ENCODE assay signal across 8 mouse cellular contexts in the genomic region with DNA sequence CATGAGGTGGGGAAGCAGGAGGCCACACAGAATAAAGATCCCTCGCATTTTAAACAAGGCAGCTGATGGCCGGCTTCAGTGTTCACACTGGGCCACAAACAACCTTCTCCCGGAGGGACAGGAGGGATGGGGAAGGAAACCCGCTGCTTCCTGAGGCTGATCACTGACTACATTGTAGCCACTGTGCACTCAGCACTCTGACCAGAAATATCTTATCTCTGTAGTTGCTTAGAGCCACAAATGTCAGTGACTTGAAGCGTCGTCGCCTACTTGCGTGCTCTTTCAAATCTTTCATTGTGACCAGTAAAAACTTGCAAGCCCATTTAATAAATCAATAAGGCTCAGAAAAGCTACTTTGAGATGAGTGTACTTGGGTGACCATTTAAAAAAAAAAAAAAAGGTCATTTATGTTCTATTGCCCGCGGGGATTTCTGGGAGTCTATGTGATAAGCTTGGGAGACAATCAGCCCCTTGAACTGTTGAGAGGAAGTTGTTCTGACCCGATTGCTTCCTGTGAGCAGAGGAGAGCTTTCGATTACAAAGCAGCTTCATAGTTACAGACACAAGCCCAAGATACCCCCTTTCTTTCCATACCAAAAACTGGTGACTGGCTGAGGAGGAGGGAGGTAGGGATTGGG. TPM values are rescaled to one million over a fixed set of nuclear protein-coding genes. Genes with fewer than 3 reads are reported as not detected.
DNase-seq lines count a peak whose midpoint lies in the region; ATAC-seq and TF ChIP-seq lines count a peak whose summit lies in the region.

No protein-coding gene starts in this region.

- no peaks in the 10 kb centered on the region for H3K36me3 ChIP-seq in heart, embryonic 12.5 days
- H3K36me3 ChIP-seq in liver, embryonic 11.5 days (ENCODE audit: control insufficient read depth, insufficient read depth, low read length), result no peaks in the 10 kb centered on the region

- peak overlapping the region; percentile 27 for H3K27ac ChIP-seq in heart, embryonic 12.5 days (ENCODE audit: poor library complexity, severe bottlenecking)
- H3K27ac ChIP-seq in liver, embryonic 11.5 days (ENCODE audit: low read depth, low read length), result peak overlapping the region; percentile 13; the same call in 1 of the 2 replicates
- no peak overlapping the region for H3K27ac ChIP-seq in cerebellum, adult 2 months (ENCODE audit: insufficient read depth, low read length)

- H3K9ac ChIP-seq in heart, embryonic 12.5 days, result no peak overlapping the region
- H3K9ac ChIP-seq in liver, embryonic 11.5 days (ENCODE audit: low read depth, low read length), result no peak overlapping the region

- WGBS in heart, embryonic 12.5 days, result 5% methylated on average over 12 of the region's 12 CpGs
- 21% methylated on average over 12 of the region's 12 CpGs for WGBS in liver, embryonic 11.5 days
- WGBS in cerebellum, adult 2 months, result 59% methylated on average over 12 of the region's 12 CpGs

- H3K4me1 ChIP-seq in heart, embryonic 12.5 days (replicated peaks), result peaks cover 28% of the 10 kb centered on the region
- peaks cover 5% of the 10 kb centered on the region for H3K4me1 ChIP-seq in liver, embryonic 11.5 days (replicated peaks; ENCODE audit: control insufficient read depth, insufficient read depth, low read length)
- no peaks in the 10 kb centered on the region for H3K4me1 ChIP-seq in cerebellum, adult 2 months (ENCODE audit: control insufficient read depth, insufficient read depth, low read length)

- TF ChIP-seq CTCF in cerebellum, adult 2 months (IDR thresholded peaks at IDR 0.05; ENCODE audit: borderline replicate concordance, insufficient read depth, low read depth, low read length), result no peak

- ATAC-seq in heart, embryonic 12.5 days (ENCODE audit: insufficient number of reproducible peaks, low FRiP score), result peak; percentile 59; the same call in 1 of the 2 replicates
- no peak for ATAC-seq in liver, embryonic 11.5 days (replicated peaks; ENCODE audit: low FRiP score)
- peak; percentile 26 for ATAC-seq in granulocyte monocyte progenitor cell, adult 5-6 weeks (replicated peaks; ENCODE audit: poor library complexity, severe bottlenecking)

- H3K9me3 ChIP-seq in heart, embryonic 12.5 days (replicated peaks), result no peaks in the 10 kb centered on the region
- no peaks in the 10 kb centered on the region for H3K9me3 ChIP-seq in liver, embryonic 11.5 days (ENCODE audit: control insufficient read depth, low read length)

- peaks cover 12% of the 10 kb centered on the region for H3K27me3 ChIP-seq in heart, embryonic 12.5 days (replicated peaks)
- peaks cover 40% of the 10 kb centered on the region for H3K27me3 ChIP-seq in liver, embryonic 11.5 days (replicated peaks; ENCODE audit: control insufficient read depth, insufficient read depth, low read length)
- H3K27me3 ChIP-seq in cerebellum, adult 2 months (ENCODE audit: control insufficient read depth, insufficient read depth, low read length), result no peaks in the 10 kb centered on the region

- no peak for TF ChIP-seq POLR2A in cerebellum, adult 2 months (IDR thresholded peaks at IDR 0.05; ENCODE audit: borderline replicate concordance, insufficient read depth, low read length)

- H3K4me3 ChIP-seq in heart, embryonic 12.5 days, result no peak overlapping the region
- H3K4me3 ChIP-seq in liver, embryonic 11.5 days (ENCODE audit: low read depth, low read length), result no peak overlapping the region
- H3K4me3 ChIP-seq in cerebellum, adult 2 months (replicated peaks; ENCODE audit: insufficient read depth, low read depth, low read length), result no peak overlapping the region

- DNase-seq in heart, adult 11 months, result no peak
- DNase-seq in liver, embryonic 11.5 days (ENCODE audit: low spot score), result no peak
- no peak for DNase-seq in liver
- DNase-seq in CD4-positive, CD25-positive, alpha-beta regulatory T cell, adult 2 months (ENCODE audit: low read depth, low spot score), result peak; percentile 58
- no peak for DNase-seq in thymus, postnatal 14 days
- no peak for DNase-seq in cerebellum, adult 2 months

- peak overlapping the region; percentile 48 for H3K4me2 ChIP-seq in heart, embryonic 12.5 days
- H3K4me2 ChIP-seq in liver, embryonic 11.5 days, result no peak overlapping the region

RNA-seq across cellular contexts. Expression of a gene that starts 47.4 kb away (rescaled TPM):
- polyA plus RNA-seq in heart, embryonic 12.5 days (2016; fragmentation: Nextera tagmentation; extraction: Ambion mirVana), result 15.1 and 16.8 TPM in 2 replicates
- polyA plus RNA-seq in liver, embryonic 11.5 days (2014; fragmentation: Nextera tagmentation; extraction: Ambion mirVana), result 9.5 and 9.7 TPM in 2 replicates
- total RNA-seq in granulocyte monocyte progenitor cell, adult 5-6 weeks (2014; fragmentation: Nextera tagmentation), result not detected in 2 replicates
- not detected in 2 replicates for total RNA-seq in granulocyte monocyte progenitor cell, adult 5-6 weeks (2017)
- 6.1 and 6.6 TPM in 2 replicates for polyA plus RNA-seq in cerebellum, adult 2 months (2012; rRNA removed)
